Mouse (Mus musculus) kidney, embryonic 14.5 days (tissue): ENCODE measurements at regions not wholly inside any gene's neighbourhood (a gene's known extent, or its start where the extent isn't known, plus 50 kb on each side); places are given as distances from the start of the nearest gene placed in this dataset.
"Not testable (repeated sequence)": the region's sequence is repeated elsewhere in the genome, so short reads cannot be mapped to it uniquely, and the experiment has no call there.

ENCODE experiments used
- ATAC-seq: fragments of 200-750 bp; cut with Nextera tagmentation; 2 replicates; pipeline ENCODE4 v1.8.0; 2017; ENCODE audit warnings: moderate number of reproducible peaks, mild to moderate bottlenecking, moderate TSS enrichment, moderate library complexity; ENCODE audit not compliant: low FRiP score, low TSS enrichment
- H3K27ac ChIP-seq: fragments of 300-500 bp; sonication (generic); 2 replicates; pipeline ENCODE4 v1.5.1; 2014; ENCODE audit warnings: low read depth, mild to moderate bottlenecking, low read length, moderate library complexity, mixed read lengths
- H3K27me3 ChIP-seq: fragments of 300-500 bp; sonication (generic); 2 replicates; pipeline ENCODE4 v1.6.1; 2014; ENCODE audit warnings: mild to moderate bottlenecking, low read length; ENCODE audit not compliant: control insufficient read depth, insufficient read depth
- H3K36me3 ChIP-seq: fragments of 300-500 bp; sonication (generic); 2 replicates; pipeline ENCODE4 v1.6.1; 2014; ENCODE audit warnings: low read length, mixed read lengths; ENCODE audit not compliant: control insufficient read depth, insufficient read depth
- H3K4me1 ChIP-seq: fragments of 300-500 bp; sonication (generic); 2 replicates; pipeline ENCODE4 v1.6.1; 2014; ENCODE audit warnings: low read length, mixed read lengths; ENCODE audit not compliant: control insufficient read depth, insufficient read depth
- H3K4me2 ChIP-seq: fragments of 300-500 bp; sonication (generic); replicated peaks from 2 replicates; pipeline ENCODE4 v1.6.1; 2014; ENCODE audit warnings: low read depth, mild to moderate bottlenecking, low read length
- H3K4me3 ChIP-seq: fragments of 300-500 bp; sonication (generic); 2 replicates; pipeline ENCODE4 v1.5.1; 2014; ENCODE audit warnings: mild to moderate bottlenecking, low read length
- H3K9ac ChIP-seq: fragments of 300-500 bp; sonication (generic); 2 replicates; pipeline ENCODE4 v1.6.1; 2014; ENCODE audit warnings: low read depth, mild to moderate bottlenecking, low read length, moderate library complexity
- H3K9me3 ChIP-seq: fragments of 300-500 bp; sonication (generic); 2 replicates; pipeline ENCODE4 v1.6.1; 2016; ENCODE audit warnings: low read length; ENCODE audit not compliant: control insufficient read depth
- WGBS: fragments of 180-500 bp; shearing (Covaris S2); extraction: QIAGEN DNeasy Blood & Tissue Kit; methylation state at CpG from one replicate; pipeline ENCODE4 v1.1.7; 2014; 5-methylcytosine and 5-hydroxymethylcytosine counted together

- Histone ChIP-seq H3K27me3 (no peaks in the 10 kb centered on the region), H3K9ac (no peak overlapping the region), H3K9me3 (no peaks in the 10 kb centered on the region), H3K36me3 (no peaks in the 10 kb centered on the region), H3K27ac (no peak overlapping the region), H3K4me1 (no peaks in the 10 kb centered on the region), H3K4me2 (no peak overlapping the region), H3K4me3 (no peak overlapping the region)
- WGBS: 87% methylated on average over 2 of the region's 2 CpGs
- no peak for ATAC-seq
Observed at GRCm38 (mm10) chr5:68326998-68327593, 295.5 kb downstream of the Grxcr1 start.

GRCm38 (mm10) chr5:68329311-68329710 lies 297.7 kb downstream of the Grxcr1 start:
- Histone ChIP-seq H3K4me1 (no peaks in the 10 kb centered on the region), H3K27me3 (no peaks in the 10 kb centered on the region), H3K9me3 (no peaks in the 10 kb centered on the region), H3K36me3 (no peaks in the 10 kb centered on the region), H3K27ac (no peak overlapping the region), H3K9ac (no peak overlapping the region), H3K4me2 (no peak overlapping the region), H3K4me3 (no peak overlapping the region)
- WGBS: 89% methylated on average over 3 of the region's 3 CpGs
- no peak for ATAC-seq

DNA sequence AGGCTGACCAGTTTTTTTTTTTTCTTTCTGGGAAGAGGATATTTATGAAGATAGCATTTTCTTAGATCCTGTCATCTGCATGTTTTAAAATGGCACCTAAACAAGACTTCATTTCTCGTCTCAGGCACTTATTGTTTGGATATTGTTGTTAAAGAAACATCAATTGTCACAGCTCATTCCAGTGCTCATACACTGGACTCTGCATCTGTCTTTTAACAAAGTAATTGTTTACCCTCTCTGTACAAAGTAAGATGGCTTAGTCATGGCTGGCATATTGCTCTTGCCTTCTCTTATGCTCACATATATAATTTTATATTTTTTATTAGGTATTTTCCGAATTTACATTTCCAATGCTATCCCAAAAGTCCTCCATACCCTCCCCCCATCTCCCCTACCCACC lies 298.2 kb downstream of the Grxcr1 start:
- Histone ChIP-seq H3K36me3 (no peaks in the 10 kb centered on the region), H3K27ac (no peak overlapping the region), H3K4me3 (no peak overlapping the region), H3K9me3 (no peaks in the 10 kb centered on the region), H3K9ac (no peak overlapping the region), H3K4me1 (no peaks in the 10 kb centered on the region), H3K27me3 (no peaks in the 10 kb centered on the region), H3K4me2 (no peak overlapping the region)
- no peak for ATAC-seq
- 86% methylated on average over 2 of the region's 2 CpGs for WGBS

DNA sequence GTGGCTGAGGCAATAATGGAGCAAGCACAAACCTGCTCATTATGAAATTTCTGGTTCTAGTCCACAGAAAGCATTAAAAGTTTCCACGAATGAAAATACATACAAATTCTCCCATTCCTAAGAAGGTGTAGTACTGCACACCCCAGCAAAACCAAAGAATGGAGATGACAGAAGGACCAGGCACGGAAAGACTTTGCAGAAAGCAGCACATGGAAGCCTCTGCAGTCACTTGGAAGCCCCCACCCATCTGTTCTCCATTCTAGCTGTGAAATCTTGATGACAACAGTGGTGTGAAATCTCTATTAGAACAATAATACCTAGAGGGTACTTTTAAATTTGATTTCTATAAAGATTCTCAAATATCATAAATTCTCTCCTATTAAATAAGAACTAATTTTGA lies 319.3 kb downstream of the Grxcr1 start:
- 73% methylated on average over 2 of the region's 2 CpGs for WGBS
- no peak overlapping the region for H3K27ac ChIP-seq
- H3K9ac ChIP-seq: no peak overlapping the region
- no peaks in the 10 kb centered on the region for H3K36me3 ChIP-seq
- H3K4me3 ChIP-seq: no peak overlapping the region
- H3K9me3 ChIP-seq: no peaks in the 10 kb centered on the region
- ATAC-seq: no peak
- H3K4me2 ChIP-seq: no peak overlapping the region
- no peaks in the 10 kb centered on the region for H3K4me1 ChIP-seq
- no peaks in the 10 kb centered on the region for H3K27me3 ChIP-seq

DNA sequence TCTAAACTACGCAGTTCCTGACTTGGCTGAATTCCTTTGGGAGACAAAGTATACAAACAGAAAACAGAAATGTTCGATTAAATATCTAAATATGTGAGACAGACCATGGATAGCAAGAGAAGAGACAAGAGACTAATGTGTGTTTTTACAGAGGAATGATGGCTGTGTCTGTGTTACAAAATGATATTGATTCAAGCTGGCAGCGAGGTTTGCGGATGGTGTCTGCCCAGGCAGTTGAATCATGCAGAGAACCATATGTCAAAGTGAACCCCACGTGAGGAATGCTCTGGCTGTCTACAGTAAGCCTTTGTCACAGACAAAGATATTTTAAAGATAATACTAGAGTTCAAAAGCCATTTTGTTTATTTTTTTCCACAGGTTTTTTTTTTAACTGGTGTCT lies 320.2 kb downstream of the Grxcr1 start:
- H3K4me2 ChIP-seq: no peak overlapping the region
- no peak overlapping the region for H3K9ac ChIP-seq
- H3K36me3 ChIP-seq: no peaks in the 10 kb centered on the region
- no peak overlapping the region for H3K27ac ChIP-seq
- H3K4me3 ChIP-seq: no peak overlapping the region
- H3K4me1 ChIP-seq: no peaks in the 10 kb centered on the region
- no peaks in the 10 kb centered on the region for H3K9me3 ChIP-seq
- no peak for ATAC-seq
- 52% methylated on average over 5 of the region's 5 CpGs for WGBS
- H3K27me3 ChIP-seq: no peaks in the 10 kb centered on the region

DNA sequence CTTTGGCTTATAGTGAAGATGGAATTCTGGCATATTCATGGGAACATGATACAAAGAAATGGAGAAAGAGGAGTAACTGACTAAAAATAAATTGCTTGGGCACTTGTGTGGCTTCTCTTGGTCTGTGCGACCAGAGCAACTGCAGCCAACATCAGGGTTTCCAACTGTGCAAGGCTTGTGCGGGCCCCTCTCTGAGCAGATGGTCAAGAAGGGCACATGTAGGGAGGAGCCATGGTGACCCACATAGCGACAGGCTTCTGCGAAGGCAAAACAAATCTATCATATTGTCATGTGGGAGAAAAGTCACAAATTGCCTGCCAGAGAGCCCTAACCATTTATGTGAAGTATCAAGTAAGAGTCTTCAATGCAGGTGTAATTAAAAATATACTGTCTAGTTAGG lies 321.6 kb downstream of the Grxcr1 start:
- Histone ChIP-seq H3K4me1 (no peaks in the 10 kb centered on the region), H3K27me3 (no peaks in the 10 kb centered on the region), H3K9ac (no peak overlapping the region), H3K4me2 (no peak overlapping the region), H3K36me3 (no peaks in the 10 kb centered on the region), H3K4me3 (no peak overlapping the region), H3K9me3 (no peaks in the 10 kb centered on the region), H3K27ac (no peak overlapping the region)
- 55% methylated on average over 4 of the region's 4 CpGs for WGBS
- no peak for ATAC-seq

GRCm38 (mm10) chr5:68353816-68354215 lies 322.2 kb downstream of the Grxcr1 start:
- not testable (repeated sequence) for ATAC-seq, H3K9ac ChIP-seq, H3K4me2 ChIP-seq, H3K4me1 ChIP-seq, H3K27me3 ChIP-seq, H3K4me3 ChIP-seq, H3K9me3 ChIP-seq, H3K27ac ChIP-seq, H3K36me3 ChIP-seq
- 56% methylated on average over 3 of the region's 3 CpGs for WGBS

DNA sequence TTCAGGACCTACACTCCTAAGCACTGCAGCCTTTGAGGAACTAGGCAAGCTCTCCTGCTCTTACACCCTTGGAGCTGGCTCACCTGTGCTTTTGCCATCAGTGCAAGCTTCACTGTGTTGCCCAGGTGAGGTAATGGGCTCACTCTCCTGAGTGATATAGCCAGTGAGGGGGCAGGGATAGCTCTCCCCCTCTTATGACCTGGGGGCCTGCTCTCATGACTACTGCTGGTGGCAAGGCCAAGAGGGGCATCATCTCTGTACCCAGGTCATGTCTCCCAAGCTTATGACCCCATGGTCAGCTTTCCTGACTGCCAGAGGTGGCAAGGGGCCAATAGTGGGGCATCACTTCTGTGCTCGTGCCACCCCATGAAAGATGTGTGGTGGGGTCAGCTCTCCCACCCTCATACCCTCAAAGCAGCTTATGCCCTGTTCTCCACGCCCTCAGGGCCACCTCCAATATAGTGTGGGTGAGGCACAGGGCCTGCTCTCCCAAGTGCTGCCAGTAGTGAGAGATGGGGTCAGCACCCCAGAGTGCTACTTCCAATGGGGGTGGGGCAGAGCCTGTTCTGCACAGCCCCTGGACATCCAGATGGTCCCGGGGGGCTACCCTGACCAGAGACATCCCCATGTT lies 330.1 kb downstream of the Grxcr1 start:
- H3K9me3 ChIP-seq: no peaks in the 10 kb centered on the region
- no peaks in the 10 kb centered on the region for H3K4me1 ChIP-seq
- H3K4me2 ChIP-seq: no peak overlapping the region
- WGBS: 85% methylated on average over 3 of the region's 3 CpGs
- no peaks in the 10 kb centered on the region for H3K36me3 ChIP-seq
- ATAC-seq: no peak
- H3K9ac ChIP-seq: no peak overlapping the region
- no peaks in the 10 kb centered on the region for H3K27me3 ChIP-seq
- no peak overlapping the region for H3K27ac ChIP-seq
- H3K4me3 ChIP-seq: no peak overlapping the region

DNA sequence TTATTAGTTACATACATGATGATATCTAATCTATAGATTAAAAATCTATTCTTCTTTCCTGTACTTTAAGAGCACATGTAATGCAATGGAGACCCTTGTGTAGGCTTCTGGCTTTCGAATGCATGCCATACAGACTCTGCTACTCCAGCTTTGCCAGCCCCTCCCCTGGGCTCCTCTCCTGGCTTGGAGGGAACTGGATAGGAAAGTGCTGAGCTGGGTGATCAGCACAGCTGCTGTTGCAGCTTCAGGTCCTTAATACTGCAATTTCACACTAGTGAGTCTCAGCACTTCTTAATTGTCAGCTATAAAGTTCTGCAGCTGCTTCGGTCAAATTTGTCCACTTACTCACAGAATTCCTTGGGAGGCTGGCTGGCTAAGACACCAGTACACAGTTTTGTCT lies 341.4 kb downstream of the Grxcr1 start:
- WGBS: 67% methylated on average over 2 of the region's 2 CpGs
- no peaks in the 10 kb centered on the region for H3K27me3 ChIP-seq
- H3K9ac ChIP-seq: no peak overlapping the region
- no peak overlapping the region for H3K4me3 ChIP-seq
- no peak overlapping the region for H3K27ac ChIP-seq
- H3K9me3 ChIP-seq: no peaks in the 10 kb centered on the region
- H3K4me2 ChIP-seq: no peak overlapping the region
- no peak for ATAC-seq
- no peaks in the 10 kb centered on the region for H3K36me3 ChIP-seq
- H3K4me1 ChIP-seq: no peaks in the 10 kb centered on the region
